Mouse (Mus musculus) G1E (cell line): ENCODE data around the gene Auts2. TPM values are rescaled to one million over a fixed set of nuclear protein-coding genes. Genes with fewer than 3 reads are reported as not detected.

Experiments used
- ATAC-seq: 2 replicates; pipeline ENCODE4 v1.8.0; 2016; ENCODE audit warnings: mild to moderate bottlenecking; ENCODE audit not compliant: insufficient number of reproducible peaks, poor library complexity, low FRiP score, severe bottlenecking; ENCODE audit errors: extremely low read depth
- DNase-seq: peaks from one replicate; pipeline ENCODE4 v3.0.0; 2012; ENCODE audit warnings: low spot score
- H3K27me3 ChIP-seq: 2 replicates; pipeline ENCODE4 v1.6.1; 2012; ENCODE audit warnings: mild to moderate bottlenecking, low read length, inconsistent platforms; ENCODE audit not compliant: insufficient read depth
- H3K36me3 ChIP-seq: replicated peaks from 2 replicates; pipeline ENCODE3; 2012; ENCODE audit warnings: mild to moderate bottlenecking, inconsistent platforms
- H3K4me1 ChIP-seq: 2 replicates; pipeline ENCODE4 v1.6.1; 2012; ENCODE audit warnings: low read depth, low read length, inconsistent platforms, mixed read lengths; ENCODE audit not compliant: insufficient read depth
- H3K4me3 ChIP-seq: 2 replicates; pipeline ENCODE4 v1.5.1; 2012; ENCODE audit warnings: low read depth, mild to moderate bottlenecking, inconsistent platforms, low read length, moderate library complexity, mixed read lengths
- H3K9me3 ChIP-seq: replicated peaks from 2 replicates; pipeline ENCODE4 v1.6.1; 2012; ENCODE audit warnings: inconsistent platforms
- CTCF ChIP-seq: IDR thresholded peaks from 2 replicates; pipeline ENCODE4 v1.5.1; 2012; ENCODE audit warnings: low read depth, low read length, inconsistent platforms, mixed read lengths
- GATA1 ChIP-seq: IDR thresholded peaks from 2 replicates; pipeline ENCODE4 v1.6.1; 2012; ENCODE audit warnings: borderline replicate concordance, low read length, inconsistent platforms, mixed read lengths
- GATA2 ChIP-seq: IDR thresholded peaks from 2 replicates; pipeline ENCODE4 v1.6.1; 2012; ENCODE audit warnings: low read depth, low read length, inconsistent platforms, borderline replicate concordance
- POLR2AphosphoS5 ChIP-seq: IDR thresholded peaks from 2 replicates; pipeline ENCODE4 v1.6.1; 2012; ENCODE audit warnings: low read depth, low read length, inconsistent platforms; ENCODE audit not compliant: insufficient replicate concordance
- TAL1 ChIP-seq: conservative IDR thresholded peaks from 2 replicates; pipeline ENCODE4 v1.6.1; 2012; ENCODE audit warnings: low read depth, low read length, inconsistent platforms, mixed read lengths
- polyA plus RNA-seq: library from polyadenylated mRNA; stranded (reverse); fragments of >175 nt; gene quantifications from 2 replicates; pipeline ENCODE4 v1.2.3, GENCODE M21; 2012
- total RNA-seq, 2 experiments: library from RNA; stranded (forward) in 1 of 2; stranded (reverse) in 1 of 2; fragments of 200-1000 nt in 1 of 2; fragments of >200 nt in 1 of 2; fragmentation: Nextera tagmentation in 1 of 2; gene quantifications; 2 replicates each; pipeline ENCODE4 v1.2.3; 2014 to 2017

Auts2 gene
- total and polyA plus RNA-seq, 3 experiments: 0.09 to 1.3 (median 0.90) TPM

GRCm38 (mm10) chr5:131838064-131838463, 705.1 kb downstream of the Auts2 start:
- H3K4me3 ChIP-seq: no peak overlapping the region
- H3K4me1 ChIP-seq: no peaks in the 10 kb centered on the region
- no peaks in the 10 kb centered on the region for H3K27me3 ChIP-seq
- DNase-seq (no peak), ATAC-seq (no peak)
- no peaks in the 10 kb centered on the region for H3K36me3 ChIP-seq
- H3K9me3 ChIP-seq: peaks cover 48% of the 10 kb centered on the region
- TF ChIP-seq TAL1 (no peak), GATA1 (no peak), GATA2 (no peak), CTCF (no peak), POLR2AphosphoS5 (no peak)

GRCm38 (mm10) chr5:131836014-131836735, 707.0 kb downstream of the Auts2 start:
- H3K27me3 ChIP-seq: no peaks in the 10 kb centered on the region
- DNase-seq (no peak), ATAC-seq (no peak)
- H3K36me3 ChIP-seq: no peaks in the 10 kb centered on the region
- TF ChIP-seq GATA2: no peak
- TF ChIP-seq POLR2AphosphoS5: no peak
- no peak for TF ChIP-seq TAL1
- no peak for TF ChIP-seq CTCF
- no peak for TF ChIP-seq GATA1
- no peaks in the 10 kb centered on the region for H3K4me1 ChIP-seq
- H3K4me3 ChIP-seq: no peak overlapping the region
- peaks cover 50% of the 10 kb centered on the region for H3K9me3 ChIP-seq

GRCm38 (mm10) chr5:131832891-131833876, 710.0 kb downstream of the Auts2 start:
- peaks cover 53% of the 10 kb centered on the region for H3K9me3 ChIP-seq

GRCm38 (mm10) chr5:131830111-131830510, 713.0 kb downstream of the Auts2 start:
- no peaks in the 10 kb centered on the region for H3K36me3 ChIP-seq
- no peak for ATAC-seq
- DNase-seq: no peak
- no peak for TF ChIP-seq GATA2
- H3K27me3 ChIP-seq: no peaks in the 10 kb centered on the region
- H3K9me3 ChIP-seq: peaks cover 61% of the 10 kb centered on the region
- H3K4me1 ChIP-seq: no peaks in the 10 kb centered on the region
- H3K4me3 ChIP-seq: no peak overlapping the region

More at GRCm38 (mm10) chr5:131832891-131833876, 710.0 kb downstream of the Auts2 start:
- Histone ChIP-seq H3K27me3 (no peaks in the 10 kb centered on the region), H3K4me3 (no peak overlapping the region), H3K4me1 (no peaks in the 10 kb centered on the region), H3K36me3 (no peaks in the 10 kb centered on the region)
- no peak for TF ChIP-seq CTCF
- TF ChIP-seq GATA1: no peak
- no peak for TF ChIP-seq POLR2AphosphoS5
- TF ChIP-seq GATA2: no peak
- TF ChIP-seq TAL1: no peak
- no peak for ATAC-seq
- no peak for DNase-seq

- Histone ChIP-seq H3K27me3 (no peaks in the 10 kb centered on the region), H3K4me3 (no peak overlapping the region; the same call in 1 of the 2 replicates)
- DNase-seq: no peak
Measured at GRCm38 (mm10) chr5:131829248-131829647, 713.9 kb downstream of the Auts2 start.

GRCm38 (mm10) chr5:131828607-131829006, 714.5 kb downstream of the Auts2 start:
- TF ChIP-seq GATA1 (no peak), TAL1 (no peak), POLR2AphosphoS5 (no peak), CTCF (no peak), GATA2 (no peak)
- Histone ChIP-seq H3K4me1 (no peaks in the 10 kb centered on the region), H3K9me3 (peaks cover 62% of the 10 kb centered on the region), H3K4me3 (no peak overlapping the region), H3K27me3 (no peaks in the 10 kb centered on the region), H3K36me3 (no peaks in the 10 kb centered on the region)
- ATAC-seq: no peak
- DNase-seq: no peak

More at GRCm38 (mm10) chr5:131829248-131829647, 713.9 kb downstream of the Auts2 start:
- no peak for ATAC-seq
- Histone ChIP-seq H3K4me1 (no peaks in the 10 kb centered on the region), H3K36me3 (no peaks in the 10 kb centered on the region), H3K9me3 (peaks cover 64% of the 10 kb centered on the region)
- TF ChIP-seq CTCF (no peak), POLR2AphosphoS5 (no peak), TAL1 (no peak), GATA1 (no peak), GATA2 (no peak)
